Mouse (Mus musculus): ENCODE measurements around the gene Slc38a3.

GRCm38 (mm10) chr9:107697811-107698521, 28.6 kb upstream of the Slc38a3 start:
- TF ChIP-seq CTCF (IDR thresholded peaks at IDR 0.05; ENCODE audit: low read depth) = no peak
- no peak for TF ChIP-seq EP300 (IDR thresholded peaks at IDR 0.05; ENCODE audit: low read depth)

Data from liver, embryonic 14.5 days (tissue).